Mouse (Mus musculus): ENCODE results near the gene Exosc5. TPM values are rescaled to one million over a fixed set of nuclear protein-coding genes. Genes with fewer than 3 reads are reported as not detected.
A peak's percentile ranks its signal among the peaks of the same experiment; 100 is the strongest.

Exosc5 gene
- total and polyA plus RNA-seq, 3 experiments, result 105 to 125 (median 123) TPM

DNA sequence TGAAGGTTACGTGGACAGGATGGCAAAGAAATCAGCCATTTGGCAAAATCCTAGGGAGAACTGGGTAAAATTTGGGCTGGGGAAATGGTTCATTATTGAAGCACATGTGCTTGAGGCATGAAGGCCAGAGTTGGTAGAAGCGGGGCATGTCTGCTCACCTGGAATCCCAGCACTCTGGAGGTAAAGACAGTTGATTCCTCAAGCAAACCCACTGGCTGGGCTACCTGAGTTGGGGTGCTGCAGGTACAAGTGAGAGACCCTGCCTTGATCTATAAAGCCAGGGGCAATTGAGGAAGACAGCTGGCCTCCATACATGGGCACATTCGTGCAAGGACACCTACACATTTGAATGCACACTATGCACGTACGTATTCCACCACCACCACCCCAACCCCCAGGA, 38.9 kb upstream of the Exosc5 start:
- Histone ChIP-seq H3K27ac (ENCODE audit: insufficient read depth, low read depth) (no peak overlapping the region), H3K9me3 (replicated peaks; ENCODE audit: low read length) (no peaks in the 10 kb centered on the region), H3K27me3 (replicated peaks) (peaks cover 7% of the 10 kb centered on the region), H3K4me3 (replicated peaks in 1 of 3; ENCODE audit: low read depth in 2 of 3, low read length in 2 of 3, poor library complexity in 1 of 3) (peak overlapping the region in 2 of 3 experiments; percentile 71 to 83), H3K36me3 (replicated peaks in 1 of 2; ENCODE audit: control insufficient read depth in 1 of 2, insufficient read depth in 1 of 2, low read length in 1 of 2) (peaks cover 22 to 48% of the 10 kb centered on the region in 2 experiments), H3K79me2 (replicated peaks; ENCODE audit: control insufficient read depth, extremely low read depth, insufficient read depth, poor library complexity, severe bottlenecking) (no peaks in the 10 kb centered on the region), H3K9ac (ENCODE audit: insufficient read depth, low read depth) (peak overlapping the region; percentile 47), H3K4me2 (ENCODE audit: insufficient read depth, low read depth, poor library complexity, severe bottlenecking) (peak overlapping the region; percentile 65), H3K4me1 (ENCODE audit: control insufficient read depth in 1 of 2, insufficient read depth in 2 of 2) (peaks cover 4 to 13% of the 10 kb centered on the region in 2 experiments)
- in situ Hi-C loops (cut with MboI; ENCODE audit: low pct_ligation_motif_present, low pct_unique_long_range_greater_than_20kb, low sequenced_read_pairs), result no loop called here
- no peak for DNase-seq (ENCODE audit: extremely low read depth)
- dilution Hi-C loops (cut with MboI; ENCODE audit: extremely low pct_ligation_motif_present, extremely low pct_unique_long_range_greater_than_20kb, low sequenced_read_pairs), result no loop called here
- TF ChIP-seq SIN3A (IDR thresholded peaks at IDR 0.05; ENCODE audit: low read length) (no peak), PAX5 (IDR thresholded peaks at IDR 0.05; ENCODE audit: low read length) (no peak), E2F4 (IDR thresholded peaks at IDR 0.05; ENCODE audit: insufficient replicate concordance, low read depth, low read length) (no peak), MXI1 (IDR thresholded peaks at IDR 0.05; ENCODE audit: low read depth, low read length) (no peak), USF2 (conservative IDR thresholded peaks at IDR 0.05; ENCODE audit: low read depth, low read length) (no peak), HCFC1 (IDR thresholded peaks at IDR 0.05; ENCODE audit: low read depth, low read length) (no peak), CHD1 (IDR thresholded peaks at IDR 0.05; ENCODE audit: low read depth, low read length) (no peak), KAT2A (IDR thresholded peaks at IDR 0.05; ENCODE audit: insufficient replicate concordance, low read length) (no peak)

DNA sequence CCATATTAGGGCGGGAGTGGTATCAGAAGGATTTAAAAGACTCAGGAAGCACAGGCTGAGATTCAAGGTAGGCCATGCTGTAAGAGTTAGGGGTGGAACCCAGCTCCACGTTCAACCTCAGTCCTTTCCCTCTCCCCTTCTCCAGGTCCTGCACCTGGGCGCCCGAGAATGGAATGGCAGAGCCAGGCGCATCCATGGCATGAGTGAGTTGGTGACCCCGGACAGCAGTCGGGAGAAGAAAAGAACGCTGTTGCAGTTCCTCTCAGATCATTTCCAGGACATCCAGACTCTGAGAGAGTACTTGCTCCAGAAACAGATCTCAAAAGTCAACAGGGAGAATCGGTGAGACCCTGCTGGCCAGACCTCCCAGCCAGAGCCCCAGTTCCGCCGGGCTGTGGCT, 38.2 kb upstream of the Exosc5 start:
- H3K36me3 ChIP-seq (replicated peaks in 1 of 2; ENCODE audit: control insufficient read depth in 1 of 2, insufficient read depth in 1 of 2, low read length in 1 of 2), result peaks cover 24 to 54% of the 10 kb centered on the region in 2 experiments
- TF ChIP-seq USF2 (conservative IDR thresholded peaks at IDR 0.05; ENCODE audit: low read depth, low read length), result no peak
- no peak for TF ChIP-seq GABPA (IDR thresholded peaks at IDR 0.05; ENCODE audit: insufficient replicate concordance, low read depth, low read length)
- no peak for TF ChIP-seq ZNF384 (IDR thresholded peaks at IDR 0.05; ENCODE audit: low read depth, low read length)
- no peak for TF ChIP-seq BHLHE40 (IDR thresholded peaks at IDR 0.05; ENCODE audit: low read depth, low read length)
- TF ChIP-seq POLR2AphosphoS2 (IDR thresholded peaks at IDR 0.05; ENCODE audit: low read depth, low read length), result no peak
- DNase-seq (ENCODE audit: extremely low read depth), result no peak
- no peaks in the 10 kb centered on the region for H3K9me3 ChIP-seq (replicated peaks; ENCODE audit: low read length)
- H3K27me3 ChIP-seq (replicated peaks), result peaks cover 7% of the 10 kb centered on the region
- no peak overlapping the region for H3K4me3 ChIP-seq (replicated peaks in 1 of 3; ENCODE audit: low read depth in 2 of 3, low read length in 2 of 3, poor library complexity in 1 of 3)
- dilution Hi-C loops (cut with MboI; ENCODE audit: extremely low pct_ligation_motif_present, extremely low pct_unique_long_range_greater_than_20kb, low sequenced_read_pairs) (no loop called here), in situ Hi-C loops (cut with MboI; ENCODE audit: low pct_ligation_motif_present, low pct_unique_long_range_greater_than_20kb, low sequenced_read_pairs) (no loop called here)
- H3K4me1 ChIP-seq (ENCODE audit: control insufficient read depth in 1 of 2, insufficient read depth in 2 of 2), result peaks cover 4 to 13% of the 10 kb centered on the region in 2 experiments
- H3K27ac ChIP-seq (ENCODE audit: insufficient read depth, low read depth), result no peak overlapping the region
- no peak overlapping the region for H3K9ac ChIP-seq (ENCODE audit: insufficient read depth, low read depth)
- H3K4me2 ChIP-seq (ENCODE audit: insufficient read depth, low read depth, poor library complexity, severe bottlenecking), result no peak overlapping the region
- no peaks in the 10 kb centered on the region for H3K79me2 ChIP-seq (replicated peaks; ENCODE audit: control insufficient read depth, extremely low read depth, insufficient read depth, poor library complexity, severe bottlenecking)

- TF ChIP-seq NELFE (IDR thresholded peaks at IDR 0.05; ENCODE audit: low read depth, low read length), result no peak
- TF ChIP-seq MAZ (IDR thresholded peaks at IDR 0.05; ENCODE audit: low read depth, low read length), result no peak
- TF ChIP-seq ETS1 (conservative IDR thresholded peaks at IDR 0.05; ENCODE audit: low read depth, low read length), result no peak
- no peak for TF ChIP-seq BHLHE40 (IDR thresholded peaks at IDR 0.05; ENCODE audit: low read depth, low read length)
- no peak for TF ChIP-seq POLR2A (IDR thresholded peaks at IDR 0.05; ENCODE audit: low read depth, low read length)
- no peak for TF ChIP-seq MAFK (IDR thresholded peaks at IDR 0.05; ENCODE audit: insufficient replicate concordance, low read length)
- no peak for TF ChIP-seq MEF2A (IDR thresholded peaks at IDR 0.05; ENCODE audit: borderline replicate concordance, low read depth, low read length)
- TF ChIP-seq RCOR1 (conservative IDR thresholded peaks at IDR 0.05; ENCODE audit: low read depth, low read length), result no peak
- TF ChIP-seq TBP (conservative IDR thresholded peaks at IDR 0.05; ENCODE audit: low read depth, low read length), result no peak
- TF ChIP-seq NRF1 (IDR thresholded peaks at IDR 0.05; ENCODE audit: low read depth, low read length), result no peak
- TF ChIP-seq JUND (conservative IDR thresholded peaks at IDR 0.05; ENCODE audit: low read depth, low read length), result no peak
- no peak for TF ChIP-seq RAD21 (IDR thresholded peaks at IDR 0.05; ENCODE audit: low read depth, low read length)
- TF ChIP-seq POLR2AphosphoS2 (IDR thresholded peaks at IDR 0.05; ENCODE audit: low read depth, low read length), result no peak
- no peak for TF ChIP-seq TCF12 (IDR thresholded peaks at IDR 0.05; ENCODE audit: low read depth, low read length)
- TF ChIP-seq PAX5 (IDR thresholded peaks at IDR 0.05; ENCODE audit: low read length), result no peak
- TF ChIP-seq MXI1 (IDR thresholded peaks at IDR 0.05; ENCODE audit: low read depth, low read length), result no peak
- TF ChIP-seq CHD2 (IDR thresholded peaks at IDR 0.05; ENCODE audit: low read length), result no peak
These were observed 35.0 kb upstream of the Exosc5 start for GRCm38 (mm10) chr7:25623857-25624370.

More at GRCm38 (mm10) chr7:25623857-25624370, 35.0 kb upstream of the Exosc5 start:
- H3K4me1 ChIP-seq (ENCODE audit: control insufficient read depth in 1 of 2, insufficient read depth in 2 of 2), result peaks cover 4 to 12% of the 10 kb centered on the region in 2 experiments
- in situ Hi-C loops (cut with MboI; ENCODE audit: low pct_ligation_motif_present, low pct_unique_long_range_greater_than_20kb, low sequenced_read_pairs), result no loop called here
- H3K79me2 ChIP-seq (replicated peaks; ENCODE audit: control insufficient read depth, extremely low read depth, insufficient read depth, poor library complexity, severe bottlenecking), result no peaks in the 10 kb centered on the region
- no peaks in the 10 kb centered on the region for H3K9me3 ChIP-seq (replicated peaks; ENCODE audit: low read length)
- no peaks in the 10 kb centered on the region for H3K27me3 ChIP-seq (replicated peaks)
- no peak overlapping the region for H3K27ac ChIP-seq (ENCODE audit: insufficient read depth, low read depth)
- H3K4me3 ChIP-seq (replicated peaks in 1 of 3; ENCODE audit: low read depth in 2 of 3, low read length in 2 of 3, poor library complexity in 1 of 3), result no peak overlapping the region
- dilution Hi-C loops (cut with MboI; ENCODE audit: extremely low pct_ligation_motif_present, extremely low pct_unique_long_range_greater_than_20kb, low sequenced_read_pairs), result no loop called here
- DNase-seq (ENCODE audit: extremely low read depth), result no peak
- H3K36me3 ChIP-seq (replicated peaks in 1 of 2; ENCODE audit: control insufficient read depth in 1 of 2, insufficient read depth in 1 of 2, low read length in 1 of 2), result peaks cover 24 to 60% of the 10 kb centered on the region in 2 experiments
- H3K4me2 ChIP-seq (ENCODE audit: insufficient read depth, low read depth, poor library complexity, severe bottlenecking), result no peak overlapping the region
- no peak overlapping the region for H3K9ac ChIP-seq (ENCODE audit: insufficient read depth, low read depth)
